Mouse (Mus musculus) ES-E14 (cell line): Measurements from ENCODE around the gene Best3. TPM values are rescaled to one million over a fixed set of nuclear protein-coding genes. Genes with fewer than 3 reads are reported as not detected.
"Not testable (repeated sequence)": the region's sequence is repeated elsewhere in the genome, so short reads cannot be mapped to it uniquely, and the experiment has no call there.

ENCODE experiments used
- DNase-seq: peaks from one replicate; pipeline ENCODE4 v3.0.0-alpha.2; 2013; ENCODE audit warnings: low read depth, low spot score
- H3K27ac ChIP-seq: 2 replicates; pipeline ENCODE4 v1.5.1; 2012; ENCODE audit warnings: low read depth, mild to moderate bottlenecking, low read length, moderate library complexity, mixed read lengths; ENCODE audit not compliant: poor library complexity, insufficient read depth, severe bottlenecking
- H3K36me3 ChIP-seq: 2 replicates; pipeline ENCODE4 v1.6.1; 2012; ENCODE audit warnings: mild to moderate bottlenecking, low read length, moderate library complexity, mixed read lengths; ENCODE audit not compliant: control insufficient read depth, poor library complexity, insufficient read depth, severe bottlenecking
- H3K4me1 ChIP-seq, 2 experiments: fragments of 150-350 bp in 1 of 2; sonication (generic) in 1 of 2; 2 replicates each; pipeline ENCODE4 v1.6.1; 2012; ENCODE audit warnings: low read length in 2 of 2, mild to moderate bottlenecking in 1 of 2, mixed read lengths in 1 of 2; ENCODE audit not compliant: control insufficient read depth in 2 of 2, insufficient read depth in 2 of 2, poor library complexity in 1 of 2
- H3K4me3 ChIP-seq, 2 experiments: fragments of 150-350 bp in 1 of 2; sonication (generic) in 1 of 2; 2 replicates each; pipeline ENCODE4 v1.5.1; 2012; ENCODE audit warnings: low read length in 2 of 2, low read depth in 1 of 2, mild to moderate bottlenecking in 1 of 2, mixed read lengths in 1 of 2; ENCODE audit not compliant: insufficient read depth in 1 of 2, poor library complexity in 1 of 2, severe bottlenecking in 1 of 2
- H3K9ac ChIP-seq: 2 replicates; pipeline ENCODE4 v1.6.1; 2012; ENCODE audit warnings: low read depth, mild to moderate bottlenecking, low read length, mixed read lengths; ENCODE audit not compliant: poor library complexity, insufficient read depth, severe bottlenecking
- H3K9me3 ChIP-seq: fragments of 150-350 bp; sonication (generic); 2 replicates; pipeline ENCODE4 v1.6.1; 2012; ENCODE audit warnings: low read depth, mild to moderate bottlenecking, low read length; ENCODE audit not compliant: control insufficient read depth, insufficient read depth
- CHD2 ChIP-seq: IDR thresholded peaks from 2 replicates; pipeline ENCODE4 v1.6.1; 2014; ENCODE audit warnings: mild to moderate bottlenecking, low read depth, low read length, inconsistent platforms
- HCFC1 ChIP-seq: IDR thresholded peaks from 2 replicates; pipeline ENCODE4 v1.6.1; 2012; ENCODE audit warnings: low read length, inconsistent platforms, borderline replicate concordance; ENCODE audit not compliant: insufficient read depth
- MAFK ChIP-seq: IDR thresholded peaks from 2 replicates; pipeline ENCODE4 v1.6.1; 2014; ENCODE audit warnings: mild to moderate bottlenecking, low read depth, low read length, inconsistent platforms; ENCODE audit not compliant: insufficient read depth
- ZC3H11A ChIP-seq: IDR thresholded peaks from 2 replicates; pipeline ENCODE4 v1.6.1; 2012; ENCODE audit warnings: low read depth, mild to moderate bottlenecking, inconsistent platforms, low read length, borderline replicate concordance
- ZNF384 ChIP-seq: IDR thresholded peaks from 2 replicates; pipeline ENCODE4 v1.6.1; 2012; ENCODE audit warnings: low read depth, low read length, inconsistent platforms
- in situ Hi-C, 2 experiments: fragments of 600-800 bp; cut with MboI; formaldehyde crosslinking; loops; one replicate each; pipeline ENCODE4 v1.15.1; 2025; ENCODE audit warnings: low sequenced_read_pairs in 2 of 2, inconsistent platforms in 1 of 2; ENCODE audit not compliant: unreplicated experiment in 2 of 2
- total RNA-seq: library from RNA; depleted of rRNA; stranded (reverse); fragments of 300-350 nt; gene quantifications from 2 replicates; pipeline ENCODE4 v1.2.3, GENCODE M21; 2012

The Best3 gene
- total RNA-seq, 1 experiment = 0.36 TPM

GRCm38 (mm10) chr10:117026176-117026575, 40.1 kb downstream of the Best3 start:
- Histone ChIP-seq H3K27ac (no peak overlapping the region), H3K4me3 (no peak overlapping the region), H3K4me1 (0 out of 4 replicates have a peak, but pooled peaks cover 0 to 2% of the 10 kb centered on the region in 2 experiments), H3K9me3 (no peaks in the 10 kb centered on the region), H3K9ac (no peak overlapping the region), H3K36me3 (no peaks in the 10 kb centered on the region)
- no peak for DNase-seq
- TF ChIP-seq MAFK = no peak
- no peak for TF ChIP-seq HCFC1
- no peak for TF ChIP-seq ZC3H11A
- no peak for TF ChIP-seq ZNF384
- TF ChIP-seq CHD2 = no peak
- in situ Hi-C loops = no loop called here

- no peak overlapping the region for H3K4me3 ChIP-seq
- H3K27ac ChIP-seq = no peak overlapping the region
- H3K9me3 ChIP-seq = no peaks in the 10 kb centered on the region
- peaks cover 0 to 16% of the 10 kb centered on the region in 2 experiments; a peak in 2 of 4 replicates for H3K4me1 ChIP-seq
- H3K36me3 ChIP-seq = no peaks in the 10 kb centered on the region
- DNase-seq = no peak
- in situ Hi-C loops = no loop called here
- TF ChIP-seq CHD2 (no peak), MAFK (no peak), ZC3H11A (no peak), ZNF384 (no peak), HCFC1 (no peak)
- H3K9ac ChIP-seq = no peak overlapping the region
Measured at GRCm38 (mm10) chr10:117031160-117031559, 45.0 kb downstream of the Best3 start.

GRCm38 (mm10) chr10:117033785-117034184, 47.7 kb downstream of the Best3 start:
- TF ChIP-seq HCFC1 = no peak
- TF ChIP-seq ZC3H11A = no peak; the same call in 1 of the 2 replicates
- TF ChIP-seq CHD2 = no peak
- no peak for TF ChIP-seq ZNF384
- no peak for TF ChIP-seq MAFK
- Histone ChIP-seq H3K9me3 (no peaks in the 10 kb centered on the region), H3K27ac (no peak overlapping the region), H3K9ac (no peak overlapping the region), H3K36me3 (no peaks in the 10 kb centered on the region), H3K4me3 (no peak overlapping the region), H3K4me1 (peaks cover 0 to 16% of the 10 kb centered on the region in 2 experiments; a peak in 2 of 4 replicates)
- peak; percentile 62 for DNase-seq
- in situ Hi-C loops = no loop called here

GRCm38 (mm10) chr10:117040355-117040754, 54.2 kb downstream of the Best3 start:
- no peak for TF ChIP-seq MAFK
- in situ Hi-C loops = no loop called here
- H3K27ac ChIP-seq = no peak overlapping the region
- H3K4me1 ChIP-seq = peaks cover 5 to 11% of the 10 kb centered on the region in 2 experiments; a peak in 3 of 4 replicates
- H3K4me3 ChIP-seq = no peak overlapping the region
- no peak for DNase-seq
- H3K36me3 ChIP-seq = no peaks in the 10 kb centered on the region
- H3K9ac ChIP-seq = no peak overlapping the region
- H3K9me3 ChIP-seq = no peaks in the 10 kb centered on the region

GRCm38 (mm10) chr10:117042295-117042694, 56.2 kb downstream of the Best3 start:
- no peak for TF ChIP-seq MAFK
- TF ChIP-seq HCFC1 = no peak
- no peak overlapping the region for H3K27ac ChIP-seq
- H3K36me3 ChIP-seq = no peaks in the 10 kb centered on the region
- no peak for DNase-seq
- in situ Hi-C loops = no loop called here
- H3K9me3 ChIP-seq = no peaks in the 10 kb centered on the region
- peaks cover 7 to 10% of the 10 kb centered on the region in 2 experiments for H3K4me1 ChIP-seq
- no peak overlapping the region for H3K4me3 ChIP-seq
- no peak overlapping the region for H3K9ac ChIP-seq

- not testable (repeated sequence) for DNase-seq
Measured at GRCm38 (mm10) chr10:117043497-117044166, 57.5 kb downstream of the Best3 start.

More at GRCm38 (mm10) chr10:117043497-117044166, 57.5 kb downstream of the Best3 start:
- H3K9me3 ChIP-seq, H3K27ac ChIP-seq, in situ Hi-C loops, H3K36me3 ChIP-seq: not testable (repeated sequence)
- peaks cover 7 to 10% of the 10 kb centered on the region in 2 experiments for H3K4me1 ChIP-seq
- H3K9ac ChIP-seq = peak overlapping the region; percentile 63; the same call in 1 of the 2 replicates
- peak overlapping the region in 1 of 2 experiments; percentile 39; a peak in 2 of 4 replicates for H3K4me3 ChIP-seq
